Mouse (Mus musculus): Measurements from ENCODE around the gene Lrrc31.

DNA sequence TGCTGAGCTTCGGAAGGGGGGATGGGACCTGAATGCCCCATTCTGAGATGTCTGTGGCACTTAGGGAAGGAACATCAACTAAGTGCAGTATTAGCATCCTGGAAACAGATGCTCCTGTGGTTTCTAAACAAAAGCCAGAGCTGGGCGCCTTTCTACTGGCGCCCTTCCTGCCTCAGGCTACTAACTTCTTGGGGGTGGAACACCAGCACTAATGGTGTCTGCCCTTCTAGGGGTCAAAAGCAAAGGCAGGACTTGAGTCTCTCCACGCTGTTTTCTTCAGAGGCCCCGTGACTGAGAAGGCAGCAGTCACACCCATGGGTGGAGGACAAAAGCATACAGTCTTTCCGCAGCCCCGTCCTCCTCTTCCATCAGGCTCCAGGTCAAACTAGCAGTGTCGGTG, 52.9 kb downstream of the Lrrc31 start:
- TF ChIP-seq CTCF (IDR thresholded peaks at IDR 0.05; ENCODE audit: low read depth) = no peak
- TF ChIP-seq EP300 (IDR thresholded peaks at IDR 0.05; ENCODE audit: low read depth) = no peak
